Mouse (Mus musculus) common myeloid progenitor, adult 5-6 weeks (primary cell): ENCODE data around the gene Zfp708. TPM values are rescaled to one million over a fixed set of nuclear protein-coding genes. Genes with fewer than 3 reads are reported as not detected.

Experiments used
- total RNA-seq: library from RNA; stranded (forward); fragments of 200-1000, 187-1606 nt; gene quantifications from 2 replicates; pipeline ENCODE4 v1.2.3, GENCODE M21; 2017

Zfp708 gene
- total RNA-seq, 1 experiment from 2014 or later = 4.2 TPM

Other genes starting within 250 kb of the Zfp708 start
- 0.49 and 1.4 TPM in 2 replicates for gene Gm10767, start 193.1 kb downstream of the Zfp708 start, total RNA-seq
- 6.5 and 7.4 TPM in 2 replicates for gene Zfp712, start 36.8 kb downstream of the Zfp708 start, total RNA-seq
- gene Gm28557, start 10.6 kb upstream of the Zfp708 start, total RNA-seq = 6.6 and 9.0 TPM in 2 replicates
- 2.8 TPM in 1 of 2 replicates, not detected in the other for gene Rslcan18, start 18.3 kb upstream of the Zfp708 start, total RNA-seq
- gene Zfp759, start 23.7 kb upstream of the Zfp708 start, total RNA-seq = 6.4 and 7.2 TPM in 2 replicates
- gene Rsl1, start 75.2 kb upstream of the Zfp708 start, total RNA-seq = 10.5 and 15.2 TPM in 2 replicates
- 3.2 and 7.8 TPM in 2 replicates for gene Zfp455, start 96.5 kb upstream of the Zfp708 start, total RNA-seq
- gene Zfp458, start 180.5 kb upstream of the Zfp708 start, total RNA-seq = 3.8 and 7.9 TPM in 2 replicates
- gene Zfp457, start 208.5 kb upstream of the Zfp708 start, total RNA-seq = 2.0 and 2.6 TPM in 2 replicates
- 5.1 and 10.4 TPM in 2 replicates for gene Zfp595, start 234.6 kb upstream of the Zfp708 start, total RNA-seq